ENCODE assay signal across 7 mouse cellular contexts in genomic region chr11:98872040-98872439, GRCm38 (mm10). TPM values are rescaled to one million over a fixed set of nuclear protein-coding genes. Genes with fewer than 3 reads are reported as not detected.
A peak's percentile ranks its signal among the peaks of the same experiment; 100 is the strongest.
DNase-seq lines count a peak whose midpoint lies in the region; ATAC-seq and TF ChIP-seq lines count a peak whose summit lies in the region.

No protein-coding gene starts in this region.

- no peak overlapping the region for H3K27ac ChIP-seq in liver, postnatal 0 days (ENCODE audit: low read depth)
- H3K27ac ChIP-seq in intestine, embryonic 16.5 days (ENCODE audit: low read length): no peak overlapping the region

- no peak for ATAC-seq in liver, postnatal 0 days
- ATAC-seq in intestine, embryonic 16.5 days: no peak

- no peaks in the 10 kb centered on the region for H3K27me3 ChIP-seq in liver, postnatal 0 days (ENCODE audit: insufficient read depth, low read length)
- H3K27me3 ChIP-seq in intestine, embryonic 16.5 days (replicated peaks; ENCODE audit: control insufficient read depth, insufficient read depth, low read length): no peaks in the 10 kb centered on the region

- H3K4me2 ChIP-seq in liver, postnatal 0 days (ENCODE audit: low read depth, low read length): no peak overlapping the region
- no peak overlapping the region for H3K4me2 ChIP-seq in intestine, embryonic 16.5 days (ENCODE audit: low read depth, low read length)

- no peak overlapping the region for H3K9ac ChIP-seq in liver, postnatal 0 days (replicated peaks)
- H3K9ac ChIP-seq in intestine, embryonic 16.5 days (ENCODE audit: low read depth, low read length): no peak overlapping the region

- H3K4me3 ChIP-seq in liver, postnatal 0 days (ENCODE audit: low read depth, low read length): no peak overlapping the region
- no peak overlapping the region for H3K4me3 ChIP-seq in intestine, embryonic 16.5 days (ENCODE audit: low read length)

- intact Hi-C loops in left cerebral cortex, postnatal 10 days (cut with DNase I): no loop called here

- TF ChIP-seq POLR2A in brain, embryonic 14.5 days (IDR thresholded peaks at IDR 0.05; ENCODE audit: borderline replicate concordance, extremely low read depth, insufficient read depth, insufficient read length, poor library complexity, severe bottlenecking): no peak

- peaks cover 5% of the 10 kb centered on the region; the same call in 1 of the 2 replicates for H3K4me1 ChIP-seq in liver, postnatal 0 days (ENCODE audit: insufficient read depth)
- H3K4me1 ChIP-seq in intestine, embryonic 16.5 days (ENCODE audit: control insufficient read depth, insufficient read depth, low read length): peaks cover 4% of the 10 kb centered on the region; the same call in 1 of the 2 replicates

- WGBS in liver, postnatal 0 days (ENCODE audit: insufficient replicate concordance): 90% methylated on average over 4 of the region's 4 CpGs
- WGBS in intestine, embryonic 16.5 days: 74% methylated on average over 4 of the region's 4 CpGs

- H3K9me3 ChIP-seq in liver, postnatal 0 days (ENCODE audit: low read length): no peaks in the 10 kb centered on the region
- H3K9me3 ChIP-seq in intestine, embryonic 16.5 days (ENCODE audit: control insufficient read depth, low read length): no peaks in the 10 kb centered on the region

- peaks cover 23% of the 10 kb centered on the region for H3K36me3 ChIP-seq in liver, postnatal 0 days (replicated peaks; ENCODE audit: insufficient read depth, low read length)
- H3K36me3 ChIP-seq in intestine, embryonic 16.5 days (ENCODE audit: control insufficient read depth, insufficient read depth, low read length): no peaks in the 10 kb centered on the region

- TF ChIP-seq EP300 in liver, postnatal 0 days (IDR thresholded peaks at IDR 0.05; ENCODE audit: low read depth): no peak

- TF ChIP-seq CTCF in brain, embryonic 14.5 days (IDR thresholded peaks at IDR 0.05; ENCODE audit: borderline replicate concordance, extremely low read depth, insufficient read depth, insufficient read length): no peak
- no peak for TF ChIP-seq CTCF in liver, postnatal 0 days (IDR thresholded peaks at IDR 0.05; ENCODE audit: low read depth)

- DNase-seq in Muller cell, postnatal 12 days (ENCODE audit: inconsistent ontology term): peak; percentile 51
- peak; percentile 43 for DNase-seq in brain, embryonic 14.5 days (ENCODE audit: low read depth)
- peak; percentile 64 to 71 for DNase-seq in heart, adult 9 months (ENCODE audit: low spot score in 2 of 2)
- peak; percentile 49 to 56 for DNase-seq in left cerebral cortex, postnatal 10 days (ENCODE audit: extremely low spot score in 1 of 2, low spot score in 2 of 2)
- DNase-seq in liver, postnatal 0 days: no peak
- no peak for DNase-seq in c-Kit-positive CD71-positive TER-119-positive erythroid progenitor cells, embryonic 14.5 days (ENCODE audit: low spot score)

RNA-seq across cellular contexts. Expression of gene Wipf2, which starts 8.6 kb away (rescaled TPM):
- 11.0 and 14.7 TPM in 2 replicates for polyA plus RNA-seq in brain, embryonic 14.5 days (2012; rRNA removed)
- 10 to 100 TPM; 28.5 to 29.6 TPM for total RNA-seq in left cerebral cortex, postnatal 10 days (2021)
- polyA plus RNA-seq in liver, postnatal 0 days (2015; fragmentation: Nextera tagmentation; extraction: Ambion mirVana): 1.2 TPM in 2 replicates
- 3.4 and 3.5 TPM in 2 replicates for polyA plus RNA-seq in intestine, embryonic 16.5 days (2015; fragmentation: Nextera tagmentation; extraction: Ambion mirVana)

RNA-seq across cellular contexts. Expression of gene Rapgefl1, which starts 35.5 kb away (rescaled TPM):
- 22.0 and 33.5 TPM in 2 replicates for polyA plus RNA-seq in brain, embryonic 14.5 days (2012; rRNA removed)
- total RNA-seq in left cerebral cortex, postnatal 10 days (2021): 100 to 1,000 TPM; 121 to 122 TPM
- 0.11 and 0.21 TPM in 2 replicates for polyA plus RNA-seq in liver, postnatal 0 days (2015; fragmentation: Nextera tagmentation; extraction: Ambion mirVana)
- 0.67 and 1.1 TPM in 2 replicates for polyA plus RNA-seq in intestine, embryonic 16.5 days (2015; fragmentation: Nextera tagmentation; extraction: Ambion mirVana)

RNA-seq across cellular contexts. Expression of gene Cdc6, which starts 35.6 kb away (rescaled TPM):
- 4.5 and 6.2 TPM in 2 replicates for polyA plus RNA-seq in brain, embryonic 14.5 days (2012; rRNA removed)
- total RNA-seq in left cerebral cortex, postnatal 10 days (2021): under 1 TPM; 0.32 TPM
- 19.1 and 22.3 TPM in 2 replicates for polyA plus RNA-seq in liver, postnatal 0 days (2015; fragmentation: Nextera tagmentation; extraction: Ambion mirVana)
- 18.9 and 23.0 TPM in 2 replicates for polyA plus RNA-seq in intestine, embryonic 16.5 days (2015; fragmentation: Nextera tagmentation; extraction: Ambion mirVana)

RNA-seq across cellular contexts. Expression of gene Rara, which starts 55.6 kb away (rescaled TPM):
- polyA plus RNA-seq in brain, embryonic 14.5 days (2012; rRNA removed): 8.4 and 14.4 TPM in 2 replicates
- total RNA-seq in left cerebral cortex, postnatal 10 days (2021): 10 to 100 TPM; 16.6 to 16.9 TPM
- 5.4 and 5.6 TPM in 2 replicates for polyA plus RNA-seq in liver, postnatal 0 days (2015; fragmentation: Nextera tagmentation; extraction: Ambion mirVana)
- 28.2 and 31.2 TPM in 2 replicates for polyA plus RNA-seq in intestine, embryonic 16.5 days (2015; fragmentation: Nextera tagmentation; extraction: Ambion mirVana)

Comparison
In these comparisons a context has a peak if more than half of its experiments do, and no peak if none do; other contexts are left out.
1. DNase-seq: peak in Muller cell, postnatal 12 days (single experiment), brain, embryonic 14.5 days (single experiment), heart, adult 9 months (2 of 2) and left cerebral cortex, postnatal 10 days (2 of 2); none in liver, postnatal 0 days (single experiment) and c-Kit-positive CD71-positive TER-119-positive erythroid progenitor cells, embryonic 14.5 days (single experiment).
2. RNA of gene Rapgefl1, which starts 35.5 kb away (polyA plus RNA-seq): 22.0 to 33.5 TPM in brain, embryonic 14.5 days; 0.67 to 1.1 TPM in intestine, embryonic 16.5 days and 0.11 to 0.21 TPM in liver, postnatal 0 days; every median in the first group is over 10 times any median in the second.